In the genomic region with DNA sequence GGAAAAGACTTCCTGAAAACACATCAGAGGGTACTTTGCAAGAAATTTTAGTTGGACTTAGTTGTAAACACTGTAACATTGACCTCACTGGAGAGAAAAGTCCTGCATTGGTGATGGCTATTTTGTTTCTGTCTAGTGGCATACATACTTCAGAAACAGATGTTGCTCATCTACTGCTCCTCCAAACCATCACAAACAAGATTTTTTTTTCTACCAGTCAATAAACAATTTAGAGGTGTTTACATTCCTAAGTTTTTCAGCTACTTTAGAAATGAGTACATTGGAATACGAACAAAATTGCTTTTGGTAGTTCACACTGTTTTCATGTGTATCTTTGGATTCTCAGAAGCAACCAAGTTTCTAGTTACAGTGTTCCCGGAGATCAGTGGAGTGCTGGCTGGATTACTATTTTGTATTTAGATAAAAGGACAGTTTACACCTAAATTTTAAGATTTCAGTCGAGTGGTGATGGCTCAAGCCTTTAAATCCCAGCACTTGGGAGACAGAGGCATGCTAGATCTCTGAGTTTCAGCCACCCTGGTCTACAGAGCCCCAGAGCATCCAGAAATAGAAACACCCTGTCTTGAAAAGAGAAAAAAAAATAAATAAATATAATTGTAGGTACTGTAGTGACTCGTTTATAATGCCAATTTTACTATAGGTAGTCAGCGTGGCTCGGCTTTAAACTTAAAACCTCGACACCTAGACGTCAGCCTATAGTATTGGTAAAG, we compare ENCODE assay signal across 8 mouse cellular contexts. TPM values are rescaled to one million over a fixed set of nuclear protein-coding genes. Genes with fewer than 3 reads are reported as not detected.
DNase-seq lines count a peak whose midpoint lies in the region; ATAC-seq and TF ChIP-seq lines count a peak whose summit lies in the region.

No protein-coding gene starts in this region.

- no peaks in the 10 kb centered on the region for H3K27me3 ChIP-seq in cerebellum, adult 2 months (ENCODE audit: control insufficient read depth, insufficient read depth, low read length)
- no peaks in the 10 kb centered on the region for H3K27me3 ChIP-seq in testis, adult 2 months (ENCODE audit: control insufficient read depth, insufficient read depth, low read length)
- H3K27me3 ChIP-seq in liver, embryonic 14.5 days (ENCODE audit: control insufficient read depth, insufficient read depth, low read length) = no peaks in the 10 kb centered on the region
- H3K27me3 ChIP-seq in stomach, postnatal 0 days (ENCODE audit: control insufficient read depth, insufficient read depth, low read length) = no peaks in the 10 kb centered on the region

- TF ChIP-seq CTCF in cerebellum, adult 2 months (IDR thresholded peaks at IDR 0.05; ENCODE audit: borderline replicate concordance, insufficient read depth, low read depth, low read length) = no peak
- no peak for TF ChIP-seq CTCF in testis, adult 2 months (IDR thresholded peaks at IDR 0.05; ENCODE audit: control insufficient read depth, insufficient read depth, insufficient replicate concordance, low read depth, low read length)
- no peak for TF ChIP-seq CTCF in liver, embryonic 14.5 days (IDR thresholded peaks at IDR 0.05; ENCODE audit: low read depth)
- TF ChIP-seq CTCF in stomach, postnatal 0 days (IDR thresholded peaks at IDR 0.05; ENCODE audit: low read depth) = no peak

- H3K9me3 ChIP-seq in liver, embryonic 14.5 days (ENCODE audit: control insufficient read depth, low read length) = no peaks in the 10 kb centered on the region
- H3K9me3 ChIP-seq in stomach, postnatal 0 days (ENCODE audit: control insufficient read depth, low read length) = no peaks in the 10 kb centered on the region

- peaks cover 2% of the 10 kb centered on the region; the same call in 1 of the 2 replicates for H3K4me1 ChIP-seq in cerebellum, adult 2 months (ENCODE audit: control insufficient read depth, insufficient read depth, low read length)
- H3K4me1 ChIP-seq in testis, adult 2 months (ENCODE audit: control insufficient read depth, insufficient read depth, low read length) = no peaks in the 10 kb centered on the region
- peaks cover 12 to 16% of the 10 kb centered on the region in 2 experiments for H3K4me1 ChIP-seq in liver, embryonic 14.5 days (replicated peaks; ENCODE audit: control insufficient read depth in 2 of 2, insufficient read depth in 2 of 2, low read length in 1 of 2)
- H3K4me1 ChIP-seq in stomach, postnatal 0 days (replicated peaks; ENCODE audit: control insufficient read depth, insufficient read depth) = peaks cover 3% of the 10 kb centered on the region; the same call in 1 of the 2 replicates

- H3K4me2 ChIP-seq in liver, embryonic 14.5 days (ENCODE audit: low read depth) = peak overlapping the region; percentile 90
- peak overlapping the region; percentile 74 for H3K4me2 ChIP-seq in stomach, postnatal 0 days (replicated peaks; ENCODE audit: low read depth)

- no peak for ATAC-seq in cerebellum, adult (ENCODE audit: insufficient number of reproducible peaks, low FRiP score, low TSS enrichment)
- ATAC-seq in liver, embryonic 14.5 days (ENCODE audit: insufficient read depth) = no peak
- ATAC-seq in stomach, postnatal 0 days (ENCODE audit: low FRiP score, low TSS enrichment) = no peak

- no peaks in the 10 kb centered on the region for H3K36me3 ChIP-seq in testis, adult 2 months (ENCODE audit: control insufficient read depth, insufficient read depth, low read length)
- no peaks in the 10 kb centered on the region for H3K36me3 ChIP-seq in liver, embryonic 14.5 days (replicated peaks; ENCODE audit: control insufficient read depth, insufficient read depth, low read depth)
- H3K36me3 ChIP-seq in stomach, postnatal 0 days (ENCODE audit: control insufficient read depth, insufficient read depth, low read length) = no peaks in the 10 kb centered on the region

- peak overlapping the region; percentile 76 for H3K27ac ChIP-seq in cerebellum, adult 2 months (ENCODE audit: insufficient read depth, low read length)
- peak overlapping the region; percentile 99 for H3K27ac ChIP-seq in testis, adult 2 months (ENCODE audit: control insufficient read depth, insufficient read depth, low read depth, low read length)
- H3K27ac ChIP-seq in liver, embryonic 14.5 days = peak overlapping the region; percentile 84
- H3K27ac ChIP-seq in stomach, postnatal 0 days (replicated peaks) = peak overlapping the region; percentile 99

- DNase-seq in cerebellum, adult 2 months = no peak
- DNase-seq in testis, postnatal 10 days (ENCODE audit: low spot score) = no peak
- DNase-seq in liver, embryonic 14.5 days (ENCODE audit: low read depth in 3 of 3, low spot score in 3 of 3) = no peak
- DNase-seq in stomach, postnatal 0 days (ENCODE audit: low spot score) = no peak
- no peak for DNase-seq in cerebellum, adult 11 months
- DNase-seq in ovary, adult 18-20 months (ENCODE audit: low spot score) = no peak

- peak overlapping the region; percentile 82 for H3K9ac ChIP-seq in liver, embryonic 14.5 days (replicated peaks)
- peak overlapping the region; percentile 76; the same call in 1 of the 2 replicates for H3K9ac ChIP-seq in stomach, postnatal 0 days (ENCODE audit: low read length)

- peak overlapping the region; percentile 69 for H3K4me3 ChIP-seq in cerebellum, adult 2 months (replicated peaks; ENCODE audit: insufficient read depth, low read depth, low read length)
- H3K4me3 ChIP-seq in testis, adult 2 months (ENCODE audit: control insufficient read depth, low read depth, low read length) = peak overlapping the region; percentile 98
- peak overlapping the region; percentile 67 to 74 for H3K4me3 ChIP-seq in liver, embryonic 14.5 days (ENCODE audit: insufficient read depth in 1 of 2, low read depth in 2 of 2, low read length in 2 of 2)
- peak overlapping the region; percentile 67 for H3K4me3 ChIP-seq in stomach, postnatal 0 days (ENCODE audit: low read depth, low read length)

- TF ChIP-seq POLR2A in cerebellum, adult 2 months (IDR thresholded peaks at IDR 0.05; ENCODE audit: borderline replicate concordance, insufficient read depth, low read length) = no peak
- no peak for TF ChIP-seq POLR2A in testis, adult 2 months (IDR thresholded peaks at IDR 0.05; ENCODE audit: control insufficient read depth, low read depth, low read length)

- TF ChIP-seq EP300 in liver, embryonic 14.5 days (IDR thresholded peaks at IDR 0.05; ENCODE audit: low read depth) = no peak
- TF ChIP-seq EP300 in stomach, postnatal 0 days (optimal IDR thresholded peaks at IDR 0.05) = no peak

- 23% methylated on average over 8 of the region's 8 CpGs for WGBS in cerebellum, adult 2 months
- 39% methylated on average over 8 of the region's 8 CpGs for WGBS in liver, embryonic 14.5 days (ENCODE audit: insufficient replicate concordance)
- WGBS in stomach, postnatal 0 days = 21% methylated on average over 8 of the region's 8 CpGs

RNA-seq across cellular contexts. Expression of a gene that starts 15.6 kb away (rescaled TPM):
- polyA plus RNA-seq in cerebellum, adult 2 months (2012; rRNA removed) = 85.6 and 96.7 TPM in 2 replicates
- polyA plus RNA-seq in testis, adult 2 months (2012; rRNA removed) = 30.3 and 30.5 TPM in 2 replicates
- 29.9 and 45.9 TPM in 2 replicates for polyA plus RNA-seq in liver, embryonic 14.5 days (2012; rRNA removed)
- polyA plus RNA-seq in liver, embryonic 14.5 days (2014; fragmentation: Nextera tagmentation; extraction: Ambion mirVana) = 41.6 and 44.2 TPM in 2 replicates
- 51.4 and 54.3 TPM in 2 replicates for polyA plus RNA-seq in stomach, postnatal 0 days (2015; fragmentation: Nextera tagmentation; extraction: Ambion mirVana)
